ENCODE assay signal across 15 mouse cellular contexts in genomic region chr1:106176791-106177190, GRCm38 (mm10). TPM values are rescaled to one million over a fixed set of nuclear protein-coding genes. Genes with fewer than 3 reads are reported as not detected.
DNase-seq lines count a peak whose midpoint lies in the region; ATAC-seq and TF ChIP-seq lines count a peak whose summit lies in the region.
"Had no signal": no experiment of that assay in that cellular context is flagged by ENCODE, and none has a peak within 500 bp of the region (broad histone marks: within the 10 kb centered on the region; RNA-seq: fewer than 3 reads in every experiment).

No protein-coding gene starts in this region.

- WGBS in heart, embryonic 10.5 days: 45% methylated on average over 1 of the region's 1 CpGs
- 16% methylated on average over 1 of the region's 1 CpGs for whole genome bisulfite sequencing in hindbrain, postnatal 0 days

- H3K36me3 ChIP-seq in heart, embryonic 10.5 days: no peaks in the 10 kb centered on the region
- H3K36me3 ChIP-seq in testis, adult 2 months (ENCODE audit: control insufficient read depth, insufficient read depth, low read length): no peaks in the 10 kb centered on the region
- no peaks in the 10 kb centered on the region for H3K36me3 ChIP-seq in hindbrain, postnatal 0 days (ENCODE audit: insufficient read depth, low read length)
- H3K36me3 ChIP-seq in splenic B cell, adult 2 months (ENCODE audit: control insufficient read depth, insufficient read depth, low read length, poor library complexity, severe bottlenecking): no peaks in the 10 kb centered on the region
- H3K36me3 ChIP-seq: liver, embryonic 12.5 days had no signal

- H3K4me1 ChIP-seq in heart, embryonic 10.5 days: peaks cover 34% of the 10 kb centered on the region
- H3K4me1 ChIP-seq in testis, adult 2 months (ENCODE audit: control insufficient read depth, insufficient read depth, low read length): 0 out of 2 replicates have a peak, but pooled peaks cover 2% of the 10 kb centered on the region
- peaks cover 14% of the 10 kb centered on the region; the same call in 1 of the 2 replicates for H3K4me1 ChIP-seq in hindbrain, postnatal 0 days (ENCODE audit: insufficient read depth, low read length)

- H3K4me2 ChIP-seq in hindbrain, postnatal 0 days (ENCODE audit: low read depth, low read length): peak overlapping the region; percentile 90
- H3K4me2 ChIP-seq: liver, embryonic 12.5 days had no signal

- 0 out of 2 replicates have a peak overlapping the region, but pooled peaks have one; percentile 36 for H3K27ac ChIP-seq in heart, embryonic 10.5 days
- no peak overlapping the region for H3K27ac ChIP-seq in testis, adult 2 months (ENCODE audit: control insufficient read depth, insufficient read depth, low read depth, low read length)
- no peak overlapping the region for H3K27ac ChIP-seq in hindbrain, postnatal 0 days
- H3K27ac ChIP-seq: liver, embryonic 12.5 days had no signal

- H3K9ac ChIP-seq in hindbrain, postnatal 0 days (replicated peaks; ENCODE audit: low read length): no peak overlapping the region
- H3K9ac ChIP-seq: liver, embryonic 12.5 days had no signal

- intact Hi-C loops in heart, postnatal 36 days (cut with DNase I): loop anchor here (10.0 kb wide), 1 partner anchor 138 kb away; no protein-coding TSS in a partner anchor

- no peak for DNase-seq in heart, embryonic 10.5 days (ENCODE audit: low spot score)
- no peak for DNase-seq in heart, postnatal 36 days
- DNase-seq in testis, postnatal 14 days (ENCODE audit: low spot score): no peak
- peak; percentile 34 for DNase-seq in hindbrain, postnatal 0 days (ENCODE audit: low spot score)
- peak; percentile 34 for DNase-seq in splenic B cell, adult 2 months (ENCODE audit: low read depth, low spot score)
- no peak for DNase-seq in frontal cortex, postnatal 10 days (ENCODE audit: low spot score in 2 of 2)
- DNase-seq in cerebellum, adult 18-20 months: no peak
- DNase-seq: cerebellum, postnatal 36 days; gastrocnemius, postnatal 14 days; kidney, postnatal 25 days; lung, postnatal 14 days; thymus, postnatal 25 days had no signal

- H3K4me3 ChIP-seq in heart, embryonic 10.5 days: no peak overlapping the region
- peak overlapping the region; percentile 29; the same call in 1 of the 2 replicates for H3K4me3 ChIP-seq in testis, adult 2 months (ENCODE audit: control insufficient read depth, low read depth, low read length)
- peak overlapping the region; percentile 4 for H3K4me3 ChIP-seq in hindbrain, postnatal 0 days (ENCODE audit: low read length)
- H3K4me3 ChIP-seq: liver, embryonic 12.5 days had no signal

- H3K27me3 ChIP-seq in heart, embryonic 10.5 days (ENCODE audit: insufficient read depth, poor library complexity, severe bottlenecking): no peaks in the 10 kb centered on the region
- H3K27me3 ChIP-seq in testis, adult 2 months (ENCODE audit: control insufficient read depth, insufficient read depth, low read length): no peaks in the 10 kb centered on the region; the same call in 1 of the 2 replicates
- H3K27me3 ChIP-seq in hindbrain, postnatal 0 days (ENCODE audit: insufficient read depth, low read length): no peaks in the 10 kb centered on the region
- H3K27me3 ChIP-seq in splenic B cell, adult 2 months (ENCODE audit: control insufficient read depth, insufficient read depth, low read length, poor library complexity, severe bottlenecking): no peaks in the 10 kb centered on the region

- TF ChIP-seq POLR2A in testis, adult 2 months (IDR thresholded peaks at IDR 0.05; ENCODE audit: control insufficient read depth, low read depth, low read length): no peak

- TF ChIP-seq CTCF in testis, adult 2 months (IDR thresholded peaks at IDR 0.05; ENCODE audit: control insufficient read depth, insufficient read depth, insufficient replicate concordance, low read depth, low read length): no peak
- TF ChIP-seq CTCF in hindbrain, postnatal 0 days (IDR thresholded peaks at IDR 0.05; ENCODE audit: low read depth): no peak

- no peaks in the 10 kb centered on the region for H3K9me3 ChIP-seq in heart, embryonic 10.5 days
- no peaks in the 10 kb centered on the region for H3K9me3 ChIP-seq in hindbrain, postnatal 0 days (ENCODE audit: low read length)
- H3K9me3 ChIP-seq: liver, embryonic 12.5 days had no signal

- ATAC-seq in hindbrain, postnatal 0 days: no peak
- ATAC-seq: inflammation-experienced regulatory T-cells, adult 6 months; liver, embryonic 12.5 days had no signal

RNA-seq across cellular contexts. Expression of gene Phlpp1, which starts 5.2 kb away (rescaled TPM):
- polyA plus RNA-seq in heart, embryonic 10.5 days (2016; fragmentation: Nextera tagmentation; extraction: Ambion mirVana): 4.2 and 4.5 TPM in 2 replicates
- total RNA-seq in heart, postnatal 36 days (2021): 10 to 100 TPM; 17.8 to 18.6 TPM
- polyA plus RNA-seq in testis, adult 2 months (2012; rRNA removed): 59.6 and 64.5 TPM in 2 replicates
- 38.0 and 38.1 TPM in 2 replicates for total RNA-seq in hindbrain, postnatal 0 days (2014; rRNA removed)
- 6.0 and 6.4 TPM in 2 replicates for polyA plus RNA-seq in hindbrain, postnatal 0 days (2015; fragmentation: Nextera tagmentation; extraction: Ambion mirVana)

Comparison
In these comparisons a context has a peak if more than half of its experiments do, and no peak if none do; other contexts are left out.
1. DNase-seq: peak in hindbrain, postnatal 0 days (single experiment) and splenic B cell, adult 2 months (single experiment); none in heart, embryonic 10.5 days (single experiment), heart, postnatal 36 days (0 of 2), testis, postnatal 14 days (single experiment), frontal cortex, postnatal 10 days (0 of 2) and cerebellum, adult 18-20 months (0 of 2).